Mouse (Mus musculus): ENCODE results near the gene Gm45234. TPM values are rescaled to one million over a fixed set of nuclear protein-coding genes. Genes with fewer than 3 reads are reported as not detected.

Gm45234 gene
- polyA plus RNA-seq, 1 experiment from 2014 or later, result not detected

DNA sequence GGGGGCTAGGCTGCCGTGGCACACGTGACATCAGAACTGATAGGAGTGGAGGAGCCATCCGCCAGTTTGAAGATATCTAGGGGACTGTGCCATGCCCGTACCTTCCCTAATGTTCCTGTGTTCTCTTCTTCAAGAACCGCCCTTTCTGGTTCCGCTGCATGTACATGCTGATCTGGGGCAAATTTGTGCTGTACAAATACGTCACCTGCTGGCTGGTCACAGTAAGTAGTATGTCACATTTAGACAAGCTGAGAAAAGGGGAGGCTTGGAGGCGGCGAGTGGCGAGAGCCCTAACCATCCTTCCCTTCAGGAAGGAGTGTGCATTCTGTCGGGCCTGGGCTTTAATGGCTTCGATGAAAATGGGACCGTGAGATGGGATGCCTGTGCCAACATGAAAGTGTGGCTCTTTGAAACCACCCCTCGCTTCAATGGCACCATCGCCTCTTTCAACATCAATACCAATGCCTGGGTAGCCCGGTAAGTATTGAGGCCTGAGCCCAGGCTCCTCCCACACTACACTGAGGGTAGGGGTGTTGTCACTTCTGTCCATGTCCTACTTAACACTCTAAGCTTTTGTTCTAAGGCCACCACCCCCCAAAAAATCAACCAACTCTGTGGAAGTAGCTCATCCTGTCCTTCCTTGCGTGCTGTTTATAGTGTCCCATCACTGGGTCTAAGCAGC, 53.6 kb downstream of the Gm45234 start:
- Histone ChIP-seq H3K36me3 (ENCODE audit: insufficient read depth) (peaks cover 71% of the 10 kb centered on the region), H3K27me3 (ENCODE audit: insufficient read depth, low read length) (no peaks in the 10 kb centered on the region), H3K4me3 (ENCODE audit: low read depth, low read length) (no peak overlapping the region), H3K4me2 (no peak overlapping the region), H3K4me1 (ENCODE audit: insufficient read depth) (no peaks in the 10 kb centered on the region), H3K9me3 (ENCODE audit: low read depth, low read length) (no peaks in the 10 kb centered on the region), H3K9ac (no peak overlapping the region), H3K27ac (ENCODE audit: low read depth) (no peak overlapping the region)
- 88% methylated on average over 17 of the region's 17 CpGs for WGBS
- ATAC-seq (ENCODE audit: insufficient read depth) (peak; percentile 7; the same call in 1 of the 2 replicates), DNase-seq (no peak)
- 0 out of 2 replicates have a peak, but pooled peaks have one; percentile 9 for TF ChIP-seq CTCF (IDR thresholded peaks at IDR 0.05; ENCODE audit: low read depth)

DNA sequence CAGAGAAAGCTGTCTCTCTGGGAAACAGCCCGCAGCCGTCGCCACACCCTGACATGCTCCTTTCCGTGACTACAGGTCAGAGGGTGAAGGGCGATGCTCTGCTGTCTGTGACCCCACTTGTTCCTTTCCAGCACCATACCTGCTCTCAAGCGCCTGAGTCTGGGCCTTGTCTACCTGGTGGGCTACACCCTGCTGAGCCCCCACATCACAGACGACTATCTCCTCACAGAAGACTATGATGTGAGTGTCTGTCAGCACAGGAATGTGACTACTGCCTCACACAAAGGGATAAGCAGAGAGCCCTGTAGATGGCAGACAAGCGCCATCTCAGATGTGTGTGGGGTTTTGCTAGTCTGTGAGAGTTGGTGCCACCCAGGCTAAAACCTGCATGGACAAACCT, 54.5 kb downstream of the Gm45234 start:
- Histone ChIP-seq H3K4me3 (ENCODE audit: low read depth, low read length) (no peak overlapping the region), H3K27ac (ENCODE audit: low read depth) (no peak overlapping the region), H3K27me3 (ENCODE audit: insufficient read depth, low read length) (no peaks in the 10 kb centered on the region), H3K4me2 (no peak overlapping the region), H3K9ac (no peak overlapping the region), H3K36me3 (ENCODE audit: insufficient read depth) (peaks cover 65% of the 10 kb centered on the region), H3K4me1 (ENCODE audit: insufficient read depth) (no peaks in the 10 kb centered on the region), H3K9me3 (ENCODE audit: low read depth, low read length) (no peaks in the 10 kb centered on the region)
- peak; percentile 31 for DNase-seq
- WGBS, result 68% methylated on average over 8 of the region's 8 CpGs
- 0 out of 2 replicates have a peak, but pooled peaks have one; percentile 10 for ATAC-seq (ENCODE audit: insufficient read depth)
- peak; percentile 35; the same call in 1 of the 2 replicates for TF ChIP-seq CTCF (IDR thresholded peaks at IDR 0.05; ENCODE audit: low read depth)

DNA sequence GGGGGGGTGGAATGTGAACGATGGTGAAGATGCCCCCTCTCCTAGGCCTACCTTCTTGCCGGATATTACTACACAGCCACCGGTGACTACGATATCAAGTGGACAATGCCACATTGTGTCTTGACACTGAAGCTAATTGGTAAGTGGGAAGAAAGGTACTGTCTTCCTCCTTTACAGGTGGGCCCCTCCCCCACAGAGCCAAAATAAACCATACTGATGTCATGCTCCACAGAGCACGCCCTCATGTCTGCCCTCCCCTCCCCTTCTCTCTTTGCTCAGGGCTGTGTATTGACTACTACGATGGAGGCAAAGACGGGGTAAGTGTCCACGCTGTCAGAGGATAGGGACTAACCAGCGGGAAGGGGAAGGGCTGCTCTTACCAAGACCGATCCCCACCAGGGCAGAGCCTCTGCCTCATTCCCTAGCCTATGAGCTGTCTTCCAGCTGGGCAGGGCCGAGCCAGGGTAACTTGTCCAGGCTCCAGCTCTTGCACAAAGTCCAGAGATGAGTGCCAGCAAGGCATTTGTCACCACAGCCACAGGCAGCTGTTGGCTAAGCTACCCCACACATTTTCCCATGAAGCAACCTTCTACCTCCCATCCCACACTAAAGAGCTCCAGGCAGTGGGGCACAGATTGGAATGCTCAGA, 55.7 kb downstream of the Gm45234 start:
- no peak for TF ChIP-seq CTCF (IDR thresholded peaks at IDR 0.05; ENCODE audit: low read depth)
- Histone ChIP-seq H3K9me3 (ENCODE audit: low read depth, low read length) (no peaks in the 10 kb centered on the region), H3K4me3 (ENCODE audit: low read depth, low read length) (no peak overlapping the region), H3K4me2 (no peak overlapping the region), H3K4me1 (ENCODE audit: insufficient read depth) (no peaks in the 10 kb centered on the region), H3K36me3 (ENCODE audit: insufficient read depth) (peaks cover 54% of the 10 kb centered on the region), H3K27ac (ENCODE audit: low read depth) (no peak overlapping the region; the same call in 1 of the 2 replicates), H3K27me3 (ENCODE audit: insufficient read depth, low read length) (no peaks in the 10 kb centered on the region), H3K9ac (no peak overlapping the region)
- 79% methylated on average over 11 of the region's 11 CpGs for WGBS
- peak; percentile 51 for DNase-seq
- ATAC-seq (ENCODE audit: insufficient read depth), result peak; percentile 50

DNA sequence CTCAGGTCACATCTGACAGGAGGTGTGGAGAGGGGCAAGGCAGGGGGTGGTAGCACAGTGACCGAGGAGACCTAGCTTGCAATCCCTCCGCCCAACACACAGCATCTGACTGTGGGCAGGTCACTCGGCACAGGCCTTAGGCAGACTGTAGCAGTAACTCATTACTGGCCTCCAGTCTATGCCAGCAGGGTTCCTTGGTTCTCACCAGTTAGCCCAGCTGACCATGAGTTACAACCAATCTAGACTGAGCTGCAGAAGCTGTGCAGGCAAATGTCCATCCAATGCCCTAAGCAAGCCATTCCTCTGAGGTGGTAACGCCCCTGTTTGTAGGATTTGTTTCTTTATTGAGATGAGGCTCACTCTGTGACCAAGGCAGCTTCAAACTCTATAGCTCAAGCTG, 56.5 kb downstream of the Gm45234 start:
- Histone ChIP-seq H3K4me3 (ENCODE audit: low read depth, low read length) (no peak overlapping the region), H3K27me3 (ENCODE audit: insufficient read depth, low read length) (no peaks in the 10 kb centered on the region), H3K9ac (no peak overlapping the region), H3K4me2 (no peak overlapping the region), H3K27ac (ENCODE audit: low read depth) (no peak overlapping the region), H3K9me3 (ENCODE audit: low read depth, low read length) (no peaks in the 10 kb centered on the region), H3K36me3 (ENCODE audit: insufficient read depth) (peaks cover 47% of the 10 kb centered on the region), H3K4me1 (ENCODE audit: insufficient read depth) (peaks cover 5% of the 10 kb centered on the region; the same call in 1 of the 2 replicates)
- ATAC-seq (ENCODE audit: insufficient read depth) (no peak), DNase-seq (no peak)
- no peak for TF ChIP-seq CTCF (IDR thresholded peaks at IDR 0.05; ENCODE audit: low read depth)
- 84% methylated on average over 4 of the region's 4 CpGs for WGBS

DNA sequence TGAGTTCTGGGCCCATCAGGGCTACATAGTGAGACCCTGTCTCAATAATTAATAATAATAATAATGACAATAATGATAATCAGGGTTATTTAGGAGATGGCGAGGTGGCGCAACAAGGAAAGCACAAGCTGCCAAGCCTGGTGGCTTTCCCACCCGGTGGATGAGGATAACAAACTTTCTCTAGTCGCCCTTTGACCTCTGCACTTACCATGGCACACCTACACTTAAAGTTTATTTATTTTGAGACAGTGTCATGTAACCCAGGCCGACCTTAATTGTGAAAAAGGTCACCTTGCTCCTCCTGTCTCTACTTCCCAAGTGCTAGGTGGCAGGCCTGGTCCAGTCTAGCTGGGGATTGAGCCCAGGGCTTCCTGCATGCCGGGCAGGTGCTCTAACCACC, 57.1 kb downstream of the Gm45234 start:
- H3K27me3 ChIP-seq (ENCODE audit: insufficient read depth, low read length), result no peaks in the 10 kb centered on the region
- no peak for ATAC-seq (ENCODE audit: insufficient read depth)
- TF ChIP-seq CTCF (IDR thresholded peaks at IDR 0.05; ENCODE audit: low read depth), result no peak
- no peak overlapping the region for H3K4me3 ChIP-seq (ENCODE audit: low read depth, low read length)
- H3K4me1 ChIP-seq (ENCODE audit: insufficient read depth), result peaks cover 11% of the 10 kb centered on the region; the same call in 1 of the 2 replicates
- no peak overlapping the region for H3K4me2 ChIP-seq
- no peak for DNase-seq
- H3K9ac ChIP-seq, result no peak overlapping the region
- 63% methylated on average over 6 of the region's 6 CpGs for WGBS
- H3K9me3 ChIP-seq (ENCODE audit: low read depth, low read length), result no peaks in the 10 kb centered on the region
- H3K27ac ChIP-seq (ENCODE audit: low read depth), result no peak overlapping the region
- peaks cover 41% of the 10 kb centered on the region for H3K36me3 ChIP-seq (ENCODE audit: insufficient read depth)

DNA sequence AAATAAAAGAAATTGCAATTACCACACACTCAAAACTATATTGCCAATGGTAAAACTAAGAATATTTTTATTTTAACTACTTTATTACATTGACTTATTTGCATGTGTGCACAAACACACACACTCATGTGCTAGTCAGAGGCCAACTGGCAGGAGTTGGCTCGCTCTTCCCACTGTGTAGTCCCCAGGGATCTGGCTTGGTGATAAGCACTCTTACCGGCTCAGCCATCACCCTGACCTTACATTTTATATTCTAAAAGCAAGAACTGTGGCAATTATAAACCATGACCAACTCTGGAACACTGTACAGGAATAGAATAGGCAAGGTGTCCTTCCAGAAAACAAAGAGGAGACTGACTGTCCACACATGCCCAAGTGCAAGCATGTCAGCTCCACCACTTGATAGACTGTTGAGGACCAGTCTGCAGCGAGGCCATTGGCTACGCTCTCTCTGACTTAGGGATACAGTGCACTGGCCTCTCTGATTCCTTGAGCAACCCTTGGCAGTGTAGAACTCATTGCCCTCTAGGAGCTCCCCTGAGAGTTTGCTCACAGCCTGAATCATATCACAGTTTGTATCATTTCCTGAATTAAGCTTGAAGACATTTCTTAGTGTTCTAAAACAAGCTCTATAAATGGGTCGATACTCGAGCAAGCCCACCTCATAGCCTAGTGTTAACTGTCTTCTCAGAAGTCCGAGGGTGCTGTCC, 59.2 kb downstream of the Gm45234 start:
- ATAC-seq (ENCODE audit: insufficient read depth), result no peak
- no peaks in the 10 kb centered on the region for H3K27me3 ChIP-seq (ENCODE audit: insufficient read depth, low read length)
- no peak overlapping the region for H3K4me2 ChIP-seq
- 85% methylated on average over 7 of the region's 7 CpGs for WGBS
- H3K4me1 ChIP-seq (ENCODE audit: insufficient read depth), result peaks cover 15% of the 10 kb centered on the region
- no peak overlapping the region for H3K9ac ChIP-seq
- no peak for DNase-seq
- H3K9me3 ChIP-seq (ENCODE audit: low read depth, low read length), result no peaks in the 10 kb centered on the region
- TF ChIP-seq CTCF (IDR thresholded peaks at IDR 0.05; ENCODE audit: low read depth), result no peak
- no peak overlapping the region for H3K4me3 ChIP-seq (ENCODE audit: low read depth, low read length)
- H3K27ac ChIP-seq (ENCODE audit: low read depth), result no peak overlapping the region
- H3K36me3 ChIP-seq (ENCODE audit: insufficient read depth), result peaks cover 20% of the 10 kb centered on the region

All from lung, embryonic 14.5 days (tissue).